Mouse (Mus musculus) heart, embryonic 11.5 days (tissue): ENCODE measurements at regions not wholly inside any gene's neighbourhood (a gene's known extent, or its start where the extent isn't known, plus 50 kb on each side); places are given as distances from the start of the nearest gene placed in this dataset.

Experiments used
- ATAC-seq: fragments of 200-750 bp; cut with Nextera tagmentation; replicated peaks from 2 replicates; pipeline ENCODE4 v1.8.0; 2017; ENCODE audit warnings: moderate library complexity; ENCODE audit not compliant: insufficient number of reproducible peaks, low FRiP score, low TSS enrichment
- H3K27ac ChIP-seq: fragments of 300-500 bp; sonication (generic); 2 replicates; pipeline ENCODE4 v1.5.1; 2014; ENCODE audit warnings: mild to moderate bottlenecking, low read depth, low read length
- H3K27me3 ChIP-seq: fragments of 300-500 bp; sonication (generic); 2 replicates; pipeline ENCODE4 v1.6.1; 2014; ENCODE audit warnings: mild to moderate bottlenecking, low read length, mixed read lengths; ENCODE audit not compliant: control insufficient read depth, insufficient read depth
- H3K36me3 ChIP-seq: fragments of 300-500 bp; sonication (generic); 2 replicates; pipeline ENCODE4 v1.6.1; 2014; ENCODE audit warnings: mild to moderate bottlenecking, low read length, moderate library complexity, mixed read lengths; ENCODE audit not compliant: control insufficient read depth, insufficient read depth
- H3K4me1 ChIP-seq: fragments of 300-500 bp; sonication (generic); 2 replicates; pipeline ENCODE4 v1.6.1; 2014; ENCODE audit warnings: low read length; ENCODE audit not compliant: control insufficient read depth, insufficient read depth
- H3K4me2 ChIP-seq: fragments of 300-500 bp; sonication (generic); 2 replicates; pipeline ENCODE4 v1.6.1; 2014; ENCODE audit warnings: mild to moderate bottlenecking, moderate library complexity
- H3K4me3 ChIP-seq: fragments of 300-500 bp; sonication (generic); 2 replicates; pipeline ENCODE4 v1.5.1; 2014; ENCODE audit warnings: low read depth, low read length
- H3K9ac ChIP-seq: fragments of 300-500 bp; sonication (generic); 2 replicates; pipeline ENCODE4 v1.6.1; 2014; ENCODE audit warnings: mild to moderate bottlenecking, low read depth, low read length, moderate library complexity
- H3K9me3 ChIP-seq: fragments of 300-500 bp; sonication (generic); replicated peaks from 2 replicates; pipeline ENCODE4 v1.6.1; 2016; ENCODE audit warnings: low read length; ENCODE audit not compliant: control insufficient read depth
- WGBS: fragments of 180-500 bp; shearing (Covaris S2); extraction: QIAGEN DNeasy Blood & Tissue Kit; methylation state at CpG from one replicate; pipeline ENCODE4 v1.1.7; 2014; ENCODE audit not compliant: insufficient replicate concordance; 5-methylcytosine and 5-hydroxymethylcytosine counted together

DNA sequence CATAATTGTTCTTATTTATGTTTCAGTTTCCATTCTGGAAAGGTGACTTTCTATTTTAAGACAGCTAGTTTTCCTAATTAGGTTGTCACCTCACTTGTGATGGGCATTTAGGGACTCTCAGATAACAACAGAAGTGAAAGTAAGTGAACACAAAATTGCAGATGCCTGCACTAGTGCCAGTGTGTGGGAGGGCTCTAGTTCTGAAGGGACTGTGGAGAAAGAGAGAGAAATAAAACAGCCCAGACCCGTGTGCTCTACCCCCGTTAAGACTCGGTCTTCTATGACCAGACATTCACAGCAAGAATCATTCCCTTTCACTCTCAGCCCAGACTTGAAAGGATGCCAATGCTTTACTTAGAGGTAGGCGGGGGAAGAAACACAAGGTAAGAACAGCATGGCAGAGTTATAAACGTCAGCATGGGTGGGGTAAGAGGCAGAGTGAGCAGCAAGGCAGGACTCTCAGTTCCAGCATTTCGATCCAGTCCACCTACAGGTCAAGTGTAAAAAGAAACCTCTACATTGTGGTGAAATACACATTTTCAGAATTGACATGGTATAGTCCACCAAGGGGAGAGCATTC lies 170.1 kb upstream of the Thbs1 start:
- Histone ChIP-seq H3K27ac (no peak overlapping the region), H3K9ac (no peak overlapping the region), H3K4me3 (no peak overlapping the region), H3K36me3 (no peaks in the 10 kb centered on the region), H3K9me3 (no peaks in the 10 kb centered on the region), H3K4me2 (no peak overlapping the region), H3K27me3 (no peaks in the 10 kb centered on the region), H3K4me1 (no peaks in the 10 kb centered on the region)
- no peak for ATAC-seq
- whole genome bisulfite sequencing, result 51% methylated on average over 6 of the region's 6 CpGs

DNA sequence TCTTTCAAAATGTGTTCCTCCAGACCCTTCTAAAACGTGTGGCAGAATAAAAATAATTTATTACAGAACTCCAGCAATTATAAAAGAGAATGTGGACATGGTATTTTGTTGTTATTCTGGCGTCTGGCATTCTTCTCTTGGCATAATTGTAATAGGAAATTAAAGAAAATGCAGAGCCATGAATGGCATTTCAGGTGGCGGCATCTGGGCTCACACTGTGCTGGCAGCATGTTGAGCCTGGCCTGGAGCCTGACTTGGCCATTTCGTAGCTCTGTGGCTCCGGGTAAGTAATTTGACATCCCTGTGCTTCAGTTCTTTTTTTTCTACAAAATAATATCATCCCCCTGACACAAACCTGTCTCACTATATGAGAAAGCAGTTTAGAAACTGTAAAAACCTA lies 168.0 kb upstream of the Thbs1 start:
- Histone ChIP-seq H3K9ac (no peak overlapping the region), H3K9me3 (no peaks in the 10 kb centered on the region), H3K4me1 (no peaks in the 10 kb centered on the region), H3K27ac (no peak overlapping the region), H3K27me3 (no peaks in the 10 kb centered on the region), H3K4me2 (no peak overlapping the region), H3K36me3 (no peaks in the 10 kb centered on the region), H3K4me3 (no peak overlapping the region)
- no peak for ATAC-seq
- WGBS, result 75% methylated on average over 5 of the region's 5 CpGs

DNA sequence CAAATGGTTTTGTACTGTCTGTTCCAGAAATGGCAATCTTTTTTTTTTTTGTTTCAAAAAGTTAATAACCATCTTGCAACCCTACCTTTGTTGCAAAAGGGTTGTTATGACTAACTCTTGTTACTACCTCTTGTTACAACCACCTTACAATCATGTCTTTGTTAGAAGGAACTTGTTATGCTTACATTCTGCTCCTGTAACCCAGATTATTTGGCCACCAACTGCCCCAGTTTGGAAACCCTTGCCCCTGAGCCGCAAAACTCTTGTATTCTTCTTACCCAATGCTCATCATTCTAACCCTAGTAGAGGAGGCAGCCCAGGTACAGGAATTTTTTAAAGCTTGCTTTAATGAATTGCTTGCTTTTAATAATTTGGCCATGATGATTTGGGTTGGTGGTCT lies 167.4 kb upstream of the Thbs1 start:
- no peak overlapping the region for H3K4me2 ChIP-seq
- H3K9ac ChIP-seq, result no peak overlapping the region
- H3K36me3 ChIP-seq, result no peaks in the 10 kb centered on the region
- H3K27ac ChIP-seq, result no peak overlapping the region
- H3K9me3 ChIP-seq, result no peaks in the 10 kb centered on the region
- H3K4me3 ChIP-seq, result no peak overlapping the region
- no peaks in the 10 kb centered on the region for H3K4me1 ChIP-seq
- no peak for ATAC-seq
- no peaks in the 10 kb centered on the region for H3K27me3 ChIP-seq
- 86% methylated on average over 1 of the region's 1 CpGs for WGBS

DNA sequence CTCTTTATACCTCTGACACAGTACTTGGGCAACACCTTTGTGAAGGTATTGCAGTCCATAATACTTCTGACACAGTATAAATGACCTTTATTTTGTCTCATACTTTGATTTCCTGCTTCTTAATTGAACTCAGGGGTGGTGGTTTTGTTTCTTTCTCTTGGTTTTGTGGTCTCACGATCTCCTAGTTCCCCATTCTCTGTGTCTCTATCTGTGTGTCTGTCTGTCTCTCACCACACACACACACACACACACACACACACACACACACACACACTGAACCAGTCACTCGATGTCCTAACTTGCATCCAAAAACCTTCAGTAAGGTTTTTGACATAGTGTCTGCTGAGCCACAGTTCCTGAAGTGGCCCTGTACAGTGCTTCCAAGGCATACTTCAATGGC lies 166.7 kb upstream of the Thbs1 start:
- 70% methylated on average over 2 of the region's 2 CpGs for WGBS

DNA sequence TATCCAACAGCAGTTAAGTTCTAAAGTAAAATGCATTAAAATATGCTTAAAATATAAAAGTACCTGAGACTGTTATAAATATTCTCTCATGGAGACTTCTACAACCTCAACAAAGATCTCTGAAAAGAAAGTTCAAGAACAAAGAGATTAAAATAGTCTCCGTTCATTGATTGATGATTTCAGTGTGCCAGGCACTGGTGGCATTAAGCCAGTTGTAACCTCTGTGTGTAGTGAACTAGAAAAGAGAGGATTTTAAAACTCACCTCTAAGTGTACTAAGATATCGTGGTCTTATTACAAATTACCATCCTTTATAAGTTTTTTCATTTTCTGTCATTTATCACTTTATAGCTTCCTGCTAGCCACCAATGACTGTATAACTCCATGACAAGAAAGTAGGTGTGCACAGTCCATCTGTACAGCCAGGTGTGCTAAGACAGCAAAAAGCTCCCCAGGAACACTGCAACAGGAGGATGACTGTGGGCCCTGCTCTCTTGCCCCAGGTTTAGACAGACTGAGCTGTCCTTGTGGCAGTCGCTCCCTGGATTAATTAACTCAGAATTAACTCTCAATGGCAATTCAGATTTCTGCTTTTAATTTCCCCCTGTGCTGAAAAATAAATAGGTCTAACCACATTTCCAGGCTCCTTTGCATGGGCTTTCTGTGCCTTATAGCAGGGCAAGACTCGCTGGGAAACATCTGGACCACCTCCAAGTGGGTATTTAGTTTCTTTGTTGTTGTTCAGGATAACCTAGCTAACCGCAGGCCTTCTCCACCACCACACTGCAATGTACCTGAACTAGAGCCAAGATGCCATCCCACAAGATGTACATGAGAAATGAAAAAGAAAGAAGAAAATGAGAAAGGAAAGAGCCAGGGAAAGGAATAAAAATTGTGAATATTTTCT lies 161.0 kb upstream of the Thbs1 start:
- no peaks in the 10 kb centered on the region for H3K36me3 ChIP-seq
- H3K9me3 ChIP-seq, result no peaks in the 10 kb centered on the region
- 72% methylated on average over 5 of the region's 5 CpGs for WGBS
- no peak overlapping the region for H3K4me2 ChIP-seq
- H3K9ac ChIP-seq, result no peak overlapping the region
- no peak for ATAC-seq
- H3K4me1 ChIP-seq, result no peaks in the 10 kb centered on the region
- H3K27ac ChIP-seq, result no peak overlapping the region
- no peak overlapping the region for H3K4me3 ChIP-seq
- no peaks in the 10 kb centered on the region for H3K27me3 ChIP-seq

More for the DNA sequence above, 166.7 kb upstream of the Thbs1 start:
- H3K9me3 ChIP-seq, result no peaks in the 10 kb centered on the region
- no peaks in the 10 kb centered on the region for H3K36me3 ChIP-seq
- no peak overlapping the region for H3K4me3 ChIP-seq
- H3K27me3 ChIP-seq, result no peaks in the 10 kb centered on the region
- no peak overlapping the region for H3K4me2 ChIP-seq
- no peaks in the 10 kb centered on the region for H3K4me1 ChIP-seq
- no peak for ATAC-seq
- H3K9ac ChIP-seq, result no peak overlapping the region
- no peak overlapping the region for H3K27ac ChIP-seq

DNA sequence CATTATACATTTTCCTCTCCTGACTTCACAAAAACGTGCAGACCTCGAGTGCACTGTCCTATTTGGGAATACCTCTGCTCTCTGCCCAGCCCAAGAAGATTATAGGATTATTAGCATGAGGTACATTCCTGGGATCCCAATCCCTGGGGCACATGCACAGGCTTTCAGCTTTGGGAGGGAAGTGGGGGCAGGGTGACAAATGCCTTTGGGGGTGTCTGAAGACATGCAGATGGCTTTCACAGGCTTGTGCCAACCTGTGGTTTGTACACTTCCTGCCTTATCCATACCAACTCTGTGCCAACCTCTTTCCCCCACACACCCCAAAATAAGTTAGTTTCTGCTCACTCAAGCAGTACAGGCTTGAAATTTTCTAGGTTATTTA lies 160.3 kb upstream of the Thbs1 start:
- Histone ChIP-seq H3K4me1 (no peaks in the 10 kb centered on the region), H3K9me3 (no peaks in the 10 kb centered on the region), H3K4me2 (no peak overlapping the region), H3K4me3 (no peak overlapping the region), H3K27ac (no peak overlapping the region), H3K9ac (no peak overlapping the region), H3K27me3 (no peaks in the 10 kb centered on the region), H3K36me3 (no peaks in the 10 kb centered on the region)
- WGBS, result 67% methylated on average over 2 of the region's 2 CpGs
- no peak for ATAC-seq

DNA sequence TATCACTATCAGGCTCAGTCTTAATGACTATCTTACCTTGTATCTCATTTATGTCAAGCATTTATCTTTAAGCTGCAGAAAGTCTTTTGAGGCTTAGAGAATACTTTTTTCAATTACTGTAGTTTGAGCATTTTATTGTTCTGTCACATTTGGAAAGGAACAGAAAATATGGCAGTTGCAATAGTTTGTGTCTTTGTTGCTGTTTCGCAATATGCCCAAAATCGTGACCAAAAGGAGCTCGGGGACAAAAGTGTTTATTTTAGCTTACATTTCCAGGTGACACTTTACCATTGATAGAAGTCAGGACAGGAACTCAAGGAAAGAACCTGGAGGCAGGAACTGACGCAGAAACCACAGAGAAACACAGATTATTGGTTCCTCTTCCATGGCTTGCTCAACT lies 152.9 kb upstream of the Thbs1 start:
- WGBS, result 78% methylated on average over 4 of the region's 4 CpGs
- no peak overlapping the region for H3K27ac ChIP-seq
- no peaks in the 10 kb centered on the region for H3K9me3 ChIP-seq
- H3K9ac ChIP-seq, result no peak overlapping the region
- H3K27me3 ChIP-seq, result no peaks in the 10 kb centered on the region
- no peak overlapping the region for H3K4me2 ChIP-seq
- no peaks in the 10 kb centered on the region; the same call in 1 of the 2 replicates for H3K4me1 ChIP-seq
- ATAC-seq, result no peak
- no peaks in the 10 kb centered on the region for H3K36me3 ChIP-seq
- H3K4me3 ChIP-seq, result no peak overlapping the region

DNA sequence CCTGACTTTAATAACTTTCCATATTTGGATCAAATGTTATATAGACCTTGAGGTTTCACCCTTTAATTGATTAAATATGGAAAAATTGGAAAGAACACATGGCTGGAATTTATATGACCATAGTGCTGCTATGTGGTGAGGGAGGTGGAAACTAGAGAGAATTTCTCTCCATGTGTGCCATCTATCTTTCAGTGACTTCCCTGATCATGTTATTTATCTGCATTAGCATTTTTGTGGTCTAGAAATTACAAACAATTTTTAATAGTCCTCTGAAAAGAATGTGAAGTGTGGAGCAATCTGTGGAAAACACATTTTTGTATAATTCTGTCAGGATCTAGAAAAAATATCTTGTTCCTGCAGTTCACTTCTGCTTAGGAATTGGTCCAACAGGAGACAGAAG lies 152.2 kb upstream of the Thbs1 start:
- Histone ChIP-seq H3K27me3 (no peaks in the 10 kb centered on the region), H3K9me3 (no peaks in the 10 kb centered on the region), H3K4me2 (no peak overlapping the region), H3K4me1 (no peaks in the 10 kb centered on the region; the same call in 1 of the 2 replicates), H3K4me3 (no peak overlapping the region), H3K27ac (no peak overlapping the region), H3K9ac (no peak overlapping the region), H3K36me3 (no peaks in the 10 kb centered on the region)
- no peak for ATAC-seq

DNA sequence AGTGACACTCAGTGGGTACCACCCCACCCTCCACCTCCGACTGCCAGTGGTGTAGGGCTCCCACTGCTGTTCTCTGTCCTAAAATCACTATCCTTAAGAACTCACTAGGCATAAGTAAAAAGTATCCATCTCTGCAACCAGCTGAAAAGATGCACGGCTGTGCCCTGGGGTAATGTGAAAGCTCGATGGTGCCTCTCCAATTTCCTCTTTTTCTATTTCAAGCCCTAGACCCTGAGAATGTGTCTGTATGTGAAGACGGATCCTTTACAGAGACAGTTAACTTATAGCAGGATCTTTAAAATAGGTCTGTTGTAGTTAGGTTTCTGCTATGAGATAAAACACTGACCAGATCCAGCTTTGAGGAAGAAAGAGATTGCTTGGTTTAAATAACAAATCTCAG lies 149.1 kb upstream of the Thbs1 start:
- ATAC-seq, result no peak
- no peaks in the 10 kb centered on the region for H3K9me3 ChIP-seq
- no peak overlapping the region for H3K4me2 ChIP-seq
- no peak overlapping the region for H3K9ac ChIP-seq
- H3K4me3 ChIP-seq, result no peak overlapping the region
- H3K27ac ChIP-seq, result no peak overlapping the region
- H3K27me3 ChIP-seq, result no peaks in the 10 kb centered on the region
- no peaks in the 10 kb centered on the region; the same call in 1 of the 2 replicates for H3K4me1 ChIP-seq
- H3K36me3 ChIP-seq, result no peaks in the 10 kb centered on the region
- WGBS, result 60% methylated on average over 4 of the region's 4 CpGs
